Mouse (Mus musculus) adrenal gland, postnatal 25 days (tissue): ENCODE measurements around the gene Nepn. TPM values are rescaled to one million over a fixed set of nuclear protein-coding genes. Genes with fewer than 3 reads are reported as not detected.

Experiments used
- DNase-seq: peaks from one replicate; pipeline ENCODE4 v3.0.0; 2021; ENCODE audit warnings: mixed read lengths
- total RNA-seq: library from RNA; stranded (reverse); gene quantifications from 2 replicates; pipeline ENCODE4 v1.2.3, GENCODE M21; 2021

Nepn gene
- total RNA-seq, 1 experiment from 2014 or later: 0.15 TPM

DNA sequence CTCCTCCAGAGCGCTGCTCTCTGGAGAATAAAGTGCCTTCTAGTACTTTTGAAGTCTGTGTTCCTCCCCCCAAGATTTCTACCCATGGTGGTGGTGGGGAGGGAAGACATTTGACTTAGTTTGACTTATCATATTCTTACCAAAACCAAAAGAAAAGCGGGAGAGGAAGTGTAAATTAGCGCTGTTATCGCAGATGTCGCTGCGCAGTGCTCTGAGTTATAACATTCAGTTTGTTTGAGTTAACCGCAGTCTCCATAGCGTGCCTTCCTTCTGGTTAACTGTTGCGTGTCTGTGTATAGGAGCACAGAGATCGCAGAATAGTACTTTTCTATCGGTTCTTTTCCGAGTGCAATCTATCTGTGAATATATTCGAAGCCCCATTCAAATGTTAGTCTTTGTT, 16.4 kb downstream of the Nepn start:
- DNase-seq: no peak

DNA sequence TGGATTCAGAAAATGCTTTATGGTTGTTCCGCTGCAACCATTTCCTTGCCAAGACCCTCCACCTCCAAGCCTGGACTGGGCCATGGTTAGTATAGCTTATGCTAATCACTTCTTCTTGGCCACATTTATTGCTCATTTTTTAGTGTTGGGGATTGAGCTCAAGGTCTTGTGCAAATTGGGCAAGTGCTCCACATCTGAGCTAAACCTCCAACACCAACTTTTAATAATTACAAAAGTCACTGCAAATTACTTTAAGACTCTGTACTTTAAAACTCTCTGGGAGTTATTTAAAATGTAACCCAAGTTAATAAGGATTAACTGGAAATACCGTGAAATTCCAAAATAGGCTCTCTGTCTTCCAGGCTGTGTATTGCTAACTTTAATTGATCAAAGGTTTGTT, 18.8 kb downstream of the Nepn start:
- no peak for DNase-seq

DNA sequence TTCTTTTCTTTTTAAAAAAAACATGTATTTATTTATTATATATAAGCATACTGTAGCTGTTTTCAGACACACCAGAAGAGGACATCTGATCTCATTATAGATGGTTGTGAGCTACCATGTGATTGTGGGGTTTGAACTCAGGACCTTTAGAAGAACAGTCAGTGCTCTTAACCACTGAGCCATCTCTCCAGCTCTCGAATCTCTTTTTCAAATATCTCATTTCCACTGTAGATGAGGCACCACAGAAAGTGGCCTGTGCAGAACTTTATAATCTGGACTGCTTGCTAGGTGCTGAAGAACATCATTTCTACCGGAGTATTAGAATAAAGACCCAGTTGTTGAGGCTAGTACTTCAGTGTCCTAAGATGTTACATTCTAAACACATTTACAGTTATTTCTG, 26.2 kb downstream of the Nepn start:
- DNase-seq: no peak

DNA sequence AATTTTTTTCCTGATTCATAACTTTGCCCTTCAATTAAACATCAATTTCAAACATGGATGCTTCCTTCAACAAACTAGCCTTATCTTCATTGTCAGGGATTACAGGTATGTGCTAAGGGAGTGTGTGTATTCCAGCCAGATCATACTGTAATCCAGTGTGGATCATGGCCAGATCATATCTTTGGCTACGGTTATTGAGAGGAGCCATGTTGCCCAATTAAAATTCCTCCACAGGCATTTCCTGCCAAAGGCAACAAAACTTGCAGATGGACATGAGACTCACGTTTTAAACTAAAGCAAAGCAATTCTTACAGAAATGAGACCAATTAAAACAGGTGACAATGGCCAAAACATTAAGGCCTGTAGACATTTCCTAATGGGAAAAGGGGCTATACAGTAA, 27.7 kb downstream of the Nepn start:
- DNase-seq: no peak

DNA sequence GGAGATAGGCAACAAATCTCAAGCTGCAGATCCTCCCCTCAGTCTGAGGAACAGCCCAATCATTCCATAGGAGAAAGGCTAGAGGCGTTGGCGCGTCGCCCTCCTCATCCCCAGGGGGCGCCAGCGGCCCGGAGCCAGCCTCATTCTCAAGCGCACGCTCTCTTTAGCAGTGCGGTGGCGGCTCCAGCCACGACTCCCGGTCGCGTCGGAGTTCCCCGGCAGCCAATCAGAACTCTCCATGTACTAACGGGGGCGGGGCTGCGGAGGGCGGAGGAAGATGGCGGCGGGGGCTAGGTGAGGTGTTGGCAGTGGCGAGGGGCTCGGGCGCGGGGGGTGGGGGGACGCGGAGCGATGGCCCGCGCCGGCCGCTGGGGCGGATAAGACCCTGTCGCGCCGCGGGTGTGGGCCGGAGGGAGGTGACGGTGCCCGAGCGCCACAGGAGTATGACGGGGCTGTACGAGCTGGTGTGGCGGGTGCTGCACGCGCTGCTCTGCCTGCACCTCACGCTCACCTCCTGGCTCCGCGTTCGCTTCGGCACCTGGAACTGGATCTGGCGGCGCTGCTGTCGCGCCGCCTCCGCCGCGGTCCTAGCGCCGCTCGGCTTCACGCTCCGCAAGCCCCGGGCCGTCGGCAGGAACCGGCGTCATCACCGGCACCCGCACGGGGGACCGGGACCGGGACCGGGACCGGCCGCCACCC, 28.7 kb downstream of the Nepn start, which contains the start of gene Nus1:
Gene Nus1 (plus strand): TSS at position 249 of the 699 bp plus-strand sequence.
- peak; percentile 96 for DNase-seq

DNA sequence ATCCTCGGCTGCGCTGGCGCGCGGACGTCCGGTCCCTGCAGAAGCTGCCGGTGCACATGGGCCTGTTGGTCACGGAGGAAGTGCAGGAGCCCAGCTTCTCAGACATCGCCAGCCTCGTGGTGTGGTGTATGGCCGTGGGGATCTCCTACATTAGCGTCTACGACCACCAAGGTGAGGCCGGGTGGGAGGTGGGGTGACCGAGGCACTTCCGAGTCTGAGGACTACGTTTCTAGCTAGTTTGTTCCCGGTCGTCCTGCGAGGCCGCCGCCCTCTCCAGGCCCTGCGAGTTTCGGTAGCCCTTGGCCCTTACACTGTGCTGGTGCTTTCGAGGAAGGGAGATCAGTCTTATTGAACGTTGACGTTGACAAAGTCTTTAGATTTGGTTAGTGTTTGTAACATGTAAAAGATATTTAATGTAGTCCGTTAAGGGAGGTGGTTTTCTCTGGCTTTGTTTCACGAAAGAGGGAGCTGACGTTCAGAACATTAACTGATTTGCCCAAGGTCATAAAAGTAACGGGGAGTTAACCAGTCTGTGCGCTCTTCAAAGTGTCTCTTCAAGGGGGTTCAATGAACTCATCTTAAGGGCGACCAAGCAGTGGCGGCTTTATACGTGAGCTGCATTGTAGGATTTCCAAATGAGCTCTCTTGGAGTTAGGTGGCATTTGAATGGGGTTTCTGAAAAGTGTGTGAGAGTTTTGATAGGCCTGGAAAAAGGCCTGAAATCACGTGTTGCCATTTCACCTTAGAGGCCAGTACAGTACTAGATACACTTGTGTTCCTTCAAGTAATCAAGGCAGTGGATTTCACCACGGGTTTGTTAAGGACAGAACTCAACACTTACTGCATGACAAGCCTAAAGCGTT, 29.5 kb downstream of the Nepn start:
- DNase-seq: peak; percentile 48

DNA sequence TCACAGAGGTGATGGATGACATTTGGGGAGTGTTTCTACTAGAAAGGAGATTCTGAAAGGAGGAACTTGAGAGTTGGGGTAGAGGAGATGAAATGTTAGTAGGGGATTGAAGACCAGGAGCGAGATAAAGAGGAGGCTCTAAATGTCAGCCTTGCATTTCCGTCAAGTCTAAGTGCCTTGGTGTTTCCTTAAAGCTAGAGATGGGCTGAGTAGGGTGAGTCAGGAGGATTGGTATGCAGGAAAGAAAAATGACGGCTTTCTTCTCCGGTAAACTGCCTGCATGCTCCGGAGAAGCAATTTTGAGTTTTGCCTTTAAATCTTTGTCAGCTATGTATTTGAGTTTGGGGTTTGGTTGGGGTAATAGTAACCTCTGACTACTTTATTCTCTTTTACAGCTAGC, 30.2 kb downstream of the Nepn start:
- no peak for DNase-seq

DNA sequence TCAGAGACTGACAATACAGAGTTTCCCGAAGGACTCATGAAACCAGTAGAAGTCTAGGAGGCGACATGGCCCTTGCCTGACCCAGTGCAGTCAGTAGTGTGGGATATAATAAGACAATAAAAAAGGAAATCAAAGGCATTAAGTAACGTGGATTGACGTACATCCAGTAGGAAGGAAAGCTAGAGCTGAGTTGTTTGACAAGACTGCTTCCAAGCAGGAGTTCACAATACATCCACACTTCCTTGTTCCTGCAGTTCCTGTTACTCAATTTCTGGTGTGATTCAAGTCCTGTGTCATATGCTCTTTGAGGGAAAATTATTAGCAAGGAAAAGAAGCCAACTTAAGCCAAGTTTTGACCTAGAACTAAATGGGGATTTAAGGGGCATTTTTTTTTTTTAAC, 30.6 kb downstream of the Nepn start:
- DNase-seq: no peak

DNA sequence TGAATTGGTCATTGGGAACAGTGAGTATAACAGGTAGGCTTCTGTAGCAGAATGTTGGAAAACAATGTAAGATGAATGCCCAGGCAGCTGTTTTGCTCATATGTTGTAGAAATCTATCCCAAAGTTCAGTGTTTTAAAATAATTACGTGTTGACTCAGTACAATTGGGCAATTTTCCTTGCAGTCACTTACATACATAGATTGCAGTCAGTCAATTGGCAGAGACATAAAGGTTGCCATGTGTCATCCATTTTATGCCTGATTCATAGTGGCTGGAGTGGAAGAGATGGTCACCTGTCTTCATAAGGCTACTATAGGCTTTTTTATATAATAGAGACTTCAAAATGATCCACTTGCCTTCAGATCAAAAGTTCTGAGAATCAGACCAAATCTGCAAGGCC, 31.8 kb downstream of the Nepn start:
- no peak for DNase-seq

DNA sequence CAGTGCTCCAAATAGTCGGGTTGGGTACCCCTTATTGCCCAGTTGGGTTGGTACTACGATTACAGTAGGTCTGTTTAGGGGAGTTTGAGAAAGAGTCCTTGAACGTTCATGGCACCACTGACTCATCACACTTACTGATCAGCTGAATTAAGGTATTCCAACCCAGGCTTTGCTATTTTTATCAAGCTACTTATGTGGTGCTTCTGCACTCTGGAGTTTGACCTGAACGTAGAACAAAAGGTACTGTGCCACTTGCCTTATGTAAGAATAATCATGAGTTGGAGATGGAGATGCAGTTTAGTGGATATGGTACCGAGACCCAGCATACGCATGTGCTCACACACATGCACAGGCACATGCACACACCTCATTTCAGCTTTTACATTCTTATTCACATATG, 32.9 kb downstream of the Nepn start:
- no peak for DNase-seq

DNA sequence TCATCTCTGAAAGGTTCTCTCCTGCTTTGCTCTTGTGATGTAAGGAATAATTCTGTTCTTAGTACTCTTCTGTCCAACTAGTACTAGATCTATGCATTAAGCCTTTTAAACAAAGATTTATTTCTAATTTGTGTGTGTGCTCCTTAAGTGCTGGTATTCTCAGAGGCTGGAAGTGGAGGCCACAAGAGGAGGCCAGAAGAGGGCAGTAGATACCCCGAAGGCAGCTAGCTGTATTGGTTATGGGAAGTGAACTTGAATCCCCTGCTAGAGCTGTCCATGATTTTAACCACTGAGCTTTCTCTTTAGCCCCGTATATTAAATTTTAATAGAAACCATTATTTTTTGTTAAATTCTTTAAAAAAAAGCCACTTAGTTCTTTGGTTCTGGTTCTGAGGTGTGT, 34.3 kb downstream of the Nepn start:
- DNase-seq: no peak

DNA sequence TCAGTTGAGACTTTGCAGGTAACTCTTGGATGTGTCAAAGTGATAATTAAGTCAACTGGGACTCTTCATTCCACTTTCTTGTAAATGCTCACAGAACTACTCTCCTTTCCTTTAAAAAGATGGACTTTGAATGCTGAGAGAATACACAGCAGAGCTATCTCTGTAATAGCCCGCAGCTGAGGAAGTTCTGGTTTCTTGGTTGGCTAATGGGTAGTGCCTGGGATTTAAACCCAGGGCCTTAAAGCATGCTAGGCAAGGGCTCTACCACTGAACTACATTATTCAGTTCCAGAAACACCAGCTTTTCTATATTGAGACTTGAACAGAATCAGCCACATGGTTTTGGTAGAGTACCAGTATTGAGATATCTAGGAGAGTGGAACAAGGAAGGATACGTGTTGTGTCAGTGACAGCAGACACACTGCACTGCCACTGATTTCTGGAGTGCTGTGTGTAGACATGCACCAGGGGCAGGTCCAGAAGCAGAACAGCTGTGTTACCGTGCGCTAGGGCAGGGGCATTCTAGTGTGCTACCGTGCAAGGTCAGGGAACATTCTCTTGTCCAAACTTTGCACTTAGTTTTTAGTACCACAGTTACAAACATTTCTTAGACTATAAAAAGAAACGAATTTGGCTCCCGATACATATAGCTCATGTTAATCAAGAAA, 37.7 kb downstream of the Nepn start:
- no peak for DNase-seq

DNA sequence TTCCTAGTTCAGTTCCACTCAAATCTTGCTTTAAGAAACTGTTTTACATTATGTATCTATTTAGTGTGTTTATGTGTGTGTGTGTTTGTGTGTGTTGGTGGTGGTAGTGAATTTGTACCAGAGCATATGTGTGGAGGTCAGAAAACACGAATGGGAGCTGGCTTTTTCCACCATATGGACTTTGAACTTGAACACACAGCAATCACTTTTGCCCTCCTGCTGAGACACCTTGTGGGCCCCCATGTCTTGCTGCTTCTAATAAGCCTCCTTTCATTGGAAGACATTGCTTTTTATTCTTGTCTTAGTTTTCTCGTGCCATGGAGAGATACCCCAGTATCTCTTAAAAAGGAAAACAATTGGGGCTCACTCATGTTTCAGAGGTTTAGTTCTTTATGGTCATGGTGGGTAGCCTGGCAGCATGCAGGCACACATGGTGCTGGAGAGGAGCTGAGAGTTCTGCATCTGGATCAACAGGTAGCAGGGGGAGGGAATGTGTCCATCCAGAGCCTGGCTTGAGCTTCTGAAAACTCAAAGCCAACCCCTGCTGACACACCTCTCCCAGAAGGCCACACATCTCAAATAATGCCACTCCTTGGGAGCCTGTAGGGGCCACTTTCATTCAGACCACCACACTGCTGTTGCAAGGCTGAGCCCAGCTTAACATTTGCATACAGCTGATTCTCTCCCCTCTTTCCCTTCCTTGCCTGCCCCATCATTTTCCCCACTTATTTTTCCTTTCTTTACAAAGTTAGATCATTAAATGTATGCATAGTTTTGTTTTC, 39.1 kb downstream of the Nepn start:
- DNase-seq: no peak

DNA sequence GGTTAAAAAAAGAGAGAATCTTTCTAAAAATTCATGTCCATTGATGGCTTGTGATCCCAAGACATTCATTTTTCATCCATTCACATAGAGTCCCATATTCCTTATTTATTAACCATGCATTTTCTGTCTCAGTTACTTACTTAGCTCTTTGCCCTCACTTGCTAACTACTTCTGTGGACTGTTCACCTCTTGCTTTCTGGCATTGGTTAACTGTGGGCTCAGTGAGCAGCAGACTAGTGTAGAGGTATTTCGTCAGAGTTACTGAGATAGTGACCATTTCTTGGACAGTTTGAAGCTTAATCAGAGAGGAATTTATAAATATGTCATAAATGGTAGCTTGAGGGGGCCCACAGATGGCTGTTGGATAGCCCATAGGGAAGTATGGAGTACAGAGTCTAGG, 42.2 kb downstream of the Nepn start:
- no peak for DNase-seq

DNA sequence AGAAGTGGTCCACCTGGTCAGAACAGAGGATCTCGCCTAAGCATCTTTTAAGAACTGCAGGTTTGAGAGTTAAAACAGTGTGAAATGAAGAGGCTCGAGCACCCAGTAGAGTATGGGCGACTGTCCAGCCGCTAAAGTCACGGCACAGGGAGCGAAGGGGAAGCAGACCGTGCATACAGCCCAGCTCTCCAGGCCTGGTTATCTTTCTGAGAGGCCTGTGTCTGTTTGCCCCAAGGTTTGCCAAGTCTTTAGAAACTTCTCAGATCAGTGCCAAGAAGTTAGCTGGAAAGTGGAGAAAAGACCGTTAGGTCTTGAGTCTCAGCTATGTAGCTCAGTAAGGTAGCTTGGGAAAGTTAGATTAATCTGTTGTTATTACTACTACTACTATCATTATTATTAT, 46.1 kb downstream of the Nepn start:
- DNase-seq: no peak

Other genes with a start within 250 kb of the Nepn start
- gene Ros1, start 193.7 kb upstream of the Nepn start, total RNA-seq: not detected in 2 replicates
- 4.0 and 4.9 TPM in 2 replicates for gene Dcbld1, start 155.4 kb upstream of the Nepn start, total RNA-seq
- not detected in 2 replicates for gene Gm26741, start 30.2 kb upstream of the Nepn start, total RNA-seq
- 29.7 and 31.2 TPM in 2 replicates for gene Gopc, start 6.8 kb upstream of the Nepn start, total RNA-seq
- gene Nus1, start 28.6 kb downstream of the Nepn start, total RNA-seq: 48.7 and 53.9 TPM in 2 replicates